Comparison of ENCODE assay signal across 13 mouse cellular contexts in genomic region chr13:37353868-37354267, GRCm38 (mm10). TPM values are rescaled to one million over a fixed set of nuclear protein-coding genes. Genes with fewer than 3 reads are reported as not detected.
DNase-seq lines count a peak whose midpoint lies in the region; ATAC-seq lines count a peak whose summit lies in the region.
"Had no signal": no experiment of that assay in that cellular context is flagged by ENCODE, and none has a peak within 500 bp of the region (broad histone marks: within the 10 kb centered on the region; RNA-seq: fewer than 3 reads in every experiment).

No protein-coding gene starts in this region.

- no peak overlapping the region for H3K4me2 ChIP-seq in heart, embryonic 12.5 days
- H3K4me2 ChIP-seq in lung, embryonic 15.5 days = no peak overlapping the region
- no peak overlapping the region for H3K4me2 ChIP-seq in forebrain, embryonic 14.5 days (ENCODE audit: low read length)
- H3K4me2 ChIP-seq: embryonic facial prominence, embryonic 15.5 days; limb, embryonic 12.5 days; midbrain, embryonic 15.5 days; neural tube, embryonic 12.5 days had no signal

- WGBS in heart, embryonic 12.5 days = 53% methylated on average over 4 of the region's 4 CpGs
- 46% methylated on average over 4 of the region's 4 CpGs for WGBS in lung, embryonic 15.5 days
- 75% methylated on average over 4 of the region's 4 CpGs for WGBS in forebrain, embryonic 14.5 days

- no peak overlapping the region for H3K4me3 ChIP-seq in heart, embryonic 12.5 days
- H3K4me3 ChIP-seq in lung, embryonic 15.5 days = no peak overlapping the region
- no peak overlapping the region for H3K4me3 ChIP-seq in forebrain, embryonic 14.5 days (ENCODE audit: low read depth, low read length)
- H3K4me3 ChIP-seq: embryonic facial prominence, embryonic 15.5 days; limb, embryonic 12.5 days; midbrain, embryonic 15.5 days; neural tube, embryonic 12.5 days had no signal

- no peaks in the 10 kb centered on the region for H3K9me3 ChIP-seq in heart, embryonic 12.5 days (replicated peaks)
- no peaks in the 10 kb centered on the region for H3K9me3 ChIP-seq in lung, embryonic 15.5 days
- H3K9me3 ChIP-seq in forebrain, embryonic 14.5 days (replicated peaks; ENCODE audit: control insufficient read depth, low read length) = no peaks in the 10 kb centered on the region
- H3K9me3 ChIP-seq: embryonic facial prominence, embryonic 15.5 days; limb, embryonic 12.5 days; midbrain, embryonic 15.5 days; neural tube, embryonic 12.5 days had no signal

- no peaks in the 10 kb centered on the region for H3K36me3 ChIP-seq in heart, embryonic 12.5 days
- H3K36me3 ChIP-seq in lung, embryonic 15.5 days = no peaks in the 10 kb centered on the region
- no peaks in the 10 kb centered on the region for H3K36me3 ChIP-seq in forebrain, embryonic 14.5 days (ENCODE audit: control insufficient read depth, insufficient read depth, low read length)
- H3K36me3 ChIP-seq: embryonic facial prominence, embryonic 15.5 days; limb, embryonic 12.5 days; midbrain, embryonic 15.5 days; neural tube, embryonic 12.5 days had no signal

- DNase-seq in heart, postnatal 36 days = no peak
- no peak for DNase-seq in lung, postnatal 14 days
- no peak for DNase-seq in forebrain, embryonic 14.5 days (ENCODE audit: low spot score)
- DNase-seq in right cerebral cortex, postnatal 36 days (ENCODE audit: low spot score in 2 of 2) = no peak
- DNase-seq: layer of hippocampus, postnatal 36 days had no signal

- ATAC-seq in heart, embryonic 12.5 days (ENCODE audit: insufficient number of reproducible peaks, low FRiP score) = peak; percentile 11; the same call in 1 of the 2 replicates
- no peak; the same call in 1 of the 2 replicates for ATAC-seq in lung, embryonic 15.5 days (ENCODE audit: borderline replicate concordance, extremely low read depth, low FRiP score, low TSS enrichment)
- ATAC-seq in common myeloid progenitor, adult 5-6 weeks (replicated peaks; ENCODE audit: low read depth, poor library complexity, severe bottlenecking) = peak; percentile 53
- 0 out of 2 replicates have a peak, but pooled peaks have one; percentile 47 for ATAC-seq in monocyte, adult 5-6 weeks (replicated peaks; ENCODE audit: insufficient number of reproducible peaks, low FRiP score, low TSS enrichment, poor library complexity, severe bottlenecking)
- no peak for ATAC-seq in forebrain, embryonic 14.5 days
- ATAC-seq: midbrain, embryonic 15.5 days had no signal

- H3K27me3 ChIP-seq in heart, embryonic 12.5 days (replicated peaks) = no peaks in the 10 kb centered on the region
- no peaks in the 10 kb centered on the region for H3K27me3 ChIP-seq in lung, embryonic 15.5 days
- H3K27me3 ChIP-seq in forebrain, embryonic 14.5 days (replicated peaks; ENCODE audit: control insufficient read depth, insufficient read depth, low read length) = no peaks in the 10 kb centered on the region
- H3K27me3 ChIP-seq: embryonic facial prominence, embryonic 15.5 days; limb, embryonic 12.5 days; midbrain, embryonic 15.5 days; neural tube, embryonic 12.5 days had no signal

- intact Hi-C loops in heart, postnatal 36 days (cut with DNase I) = no loop called here

- no peak overlapping the region for H3K9ac ChIP-seq in heart, embryonic 12.5 days
- H3K9ac ChIP-seq in lung, embryonic 15.5 days = no peak overlapping the region
- H3K9ac ChIP-seq in forebrain, embryonic 14.5 days (ENCODE audit: low read length) = no peak overlapping the region
- H3K9ac ChIP-seq: embryonic facial prominence, embryonic 15.5 days; limb, embryonic 12.5 days; midbrain, embryonic 15.5 days; neural tube, embryonic 12.5 days had no signal

- peaks cover 8% of the 10 kb centered on the region; the same call in 1 of the 2 replicates for H3K4me1 ChIP-seq in heart, embryonic 12.5 days (replicated peaks)
- H3K4me1 ChIP-seq in lung, embryonic 15.5 days = 0 out of 2 replicates have a peak, but pooled peaks cover 5% of the 10 kb centered on the region
- no peaks in the 10 kb centered on the region for H3K4me1 ChIP-seq in forebrain, embryonic 14.5 days (ENCODE audit: control insufficient read depth, insufficient read depth, low read length)
- H3K4me1 ChIP-seq: embryonic facial prominence, embryonic 15.5 days; limb, embryonic 12.5 days; midbrain, embryonic 15.5 days; neural tube, embryonic 12.5 days had no signal

- no peak overlapping the region for H3K27ac ChIP-seq in heart, embryonic 12.5 days (ENCODE audit: poor library complexity, severe bottlenecking)
- H3K27ac ChIP-seq in lung, embryonic 15.5 days = peak overlapping the region; percentile 4; the same call in 1 of the 2 replicates
- no peak overlapping the region for H3K27ac ChIP-seq in forebrain, embryonic 14.5 days (ENCODE audit: low read depth, low read length)
- H3K27ac ChIP-seq: embryonic facial prominence, embryonic 15.5 days; limb, embryonic 12.5 days; midbrain, embryonic 15.5 days; neural tube, embryonic 12.5 days had no signal

RNA-seq across cellular contexts. Expression of gene Ly86, which starts 8.9 kb away (rescaled TPM):
- polyA plus RNA-seq in heart, embryonic 12.5 days (2016; fragmentation: Nextera tagmentation; extraction: Ambion mirVana) = 2.6 and 3.1 TPM in 2 replicates
- 1 to 10 TPM; 2.9 to 3.9 TPM for total RNA-seq in heart, postnatal 36 days (2021)
- 13.4 and 15.5 TPM in 2 replicates for polyA plus RNA-seq in lung, embryonic 15.5 days (2015; fragmentation: Nextera tagmentation; extraction: Ambion mirVana)
- total RNA-seq in common myeloid progenitor, adult 5-6 weeks (2017) = 104 and 113 TPM in 2 replicates
- total RNA-seq in monocyte, adult 5-6 weeks (2017) = 105 to 172 TPM (median 135 TPM) in 3 replicates
- 6.0 and 11.2 TPM in 2 replicates for polyA plus RNA-seq in forebrain, embryonic 14.5 days (2014; fragmentation: Nextera tagmentation; extraction: Ambion mirVana)

Comparison
In these comparisons a context has a peak if more than half of its experiments do, and no peak if none do; other contexts are left out.
1. ATAC-seq: peak in heart, embryonic 12.5 days (single experiment), common myeloid progenitor, adult 5-6 weeks (single experiment) and monocyte, adult 5-6 weeks (single experiment); none in lung, embryonic 15.5 days (single experiment) and forebrain, embryonic 14.5 days (single experiment).
2. RNA of gene Ly86, which starts 8.9 kb away (total RNA-seq): 105 to 172 TPM in monocyte, adult 5-6 weeks and 104 to 113 TPM in common myeloid progenitor, adult 5-6 weeks; 2.9 to 3.9 TPM in heart, postnatal 36 days; every median in the first group is over 10 times any median in the second.